Mouse (Mus musculus): ENCODE results near the gene Tmem51.

DNA sequence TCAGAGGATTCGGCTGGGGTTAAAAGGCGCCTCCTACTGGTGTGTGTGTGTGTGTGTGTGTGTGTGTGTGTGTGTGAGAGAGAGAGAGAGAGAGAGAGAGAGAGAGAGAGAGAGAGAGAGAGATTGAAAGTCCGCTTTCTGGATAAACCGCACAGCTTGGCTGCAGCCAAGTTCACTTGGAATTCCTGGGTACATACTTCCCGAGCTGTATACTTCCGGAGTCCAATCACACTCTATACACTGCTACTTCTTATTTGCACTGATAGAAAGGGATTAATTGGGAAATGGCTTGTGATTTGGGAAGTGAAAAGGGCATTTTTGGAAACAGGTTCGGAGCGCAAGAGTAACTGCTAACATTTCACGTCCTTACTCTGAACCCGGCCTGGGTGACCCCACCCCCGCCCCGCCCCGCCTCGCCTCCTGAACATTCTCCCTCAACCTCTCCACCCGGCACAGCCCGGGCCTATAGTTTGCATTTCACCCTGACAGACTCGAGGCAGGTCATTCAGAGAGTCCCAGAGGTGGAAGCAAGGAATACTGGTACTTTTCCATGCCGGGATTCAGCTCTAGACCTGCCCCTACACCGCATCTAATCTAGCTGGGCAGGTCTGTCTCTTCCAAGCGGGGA is 946 bp upstream of the Tmem51 start:
- TF ChIP-seq EP300 (IDR thresholded peaks at IDR 0.05; ENCODE audit: low read depth) (no peak), CTCF (IDR thresholded peaks at IDR 0.05; ENCODE audit: low read depth) (no peak; the same call in 1 of the 2 replicates)

Measured in heart, postnatal 0 days (tissue).